Mouse (Mus musculus) lung, adult 2 months (tissue): ENCODE measurements at regions not wholly inside any gene's neighbourhood (a gene's known extent, or its start where the extent isn't known, plus 50 kb on each side); places are given as distances from the start of the nearest gene placed in this dataset.

Experiments used
- DNase-seq: peaks from one replicate; pipeline ENCODE4 v3.0.0; 2022
- H3K4me1 ChIP-seq: fragments of 200-500 bp; 2 replicates; pipeline ENCODE4 v1.6.1; 2011; ENCODE audit warnings: low read length; ENCODE audit not compliant: control insufficient read depth, insufficient read depth
- H3K4me3 ChIP-seq: fragments of 200-500 bp; replicated peaks from 2 replicates; pipeline ENCODE3; 2011; ENCODE audit warnings: low read depth, mild to moderate bottlenecking, control low read depth, low read length; ENCODE audit errors: extremely low read depth
- CTCF ChIP-seq: fragments of 200-500 bp; IDR thresholded peaks from 2 replicates; pipeline ENCODE4 v1.5.1; 2011; ENCODE audit warnings: mild to moderate bottlenecking, low read length, control low read depth; ENCODE audit not compliant: insufficient read depth
- POLR2A ChIP-seq: fragments of 200-500 bp; IDR thresholded peaks from 2 replicates; pipeline ENCODE4 v1.6.1; 2011; ENCODE audit warnings: low read depth, mild to moderate bottlenecking, control low read depth, low read length, borderline replicate concordance; ENCODE audit errors: extremely low read depth
- whole genome bisulfite sequencing: fragments of 180-500 bp; shearing (Covaris S2); methylation state at CpG from one replicate; pipeline ENCODE4 v1.1.7; 2018; 5-methylcytosine and 5-hydroxymethylcytosine counted together

GRCm38 (mm10) chr12:12647467-12647866 is 294.2 kb downstream of the Mycn start:
- no peak for TF ChIP-seq CTCF
- TF ChIP-seq POLR2A, result no peak
- 53% methylated on average over 6 of the region's 6 CpGs for WGBS
- no peak overlapping the region for H3K4me3 ChIP-seq
- H3K4me1 ChIP-seq, result no peaks in the 10 kb centered on the region
- no peak for DNase-seq

DNA sequence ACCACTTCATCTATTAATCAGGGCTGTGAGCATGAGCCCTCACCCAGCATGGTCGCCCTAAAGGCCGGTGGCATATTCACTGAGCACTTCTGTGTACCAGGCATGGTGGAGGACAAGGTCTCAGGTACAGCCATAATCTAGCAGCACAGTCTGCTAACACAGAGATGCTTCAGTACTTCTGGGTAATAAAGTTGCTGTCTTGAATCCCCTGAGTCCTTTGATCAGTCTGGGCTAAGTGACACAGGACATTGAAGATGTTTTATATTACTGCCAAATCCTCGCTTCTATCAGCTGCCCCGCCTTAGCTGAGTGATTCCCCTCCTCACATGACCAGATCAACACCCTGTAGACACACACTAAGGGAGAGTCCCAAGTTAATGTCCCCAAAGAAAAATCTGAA is 296.5 kb downstream of the Mycn start:
- WGBS, result 92% methylated on average over 4 of the region's 4 CpGs
- Histone ChIP-seq H3K4me1 (no peaks in the 10 kb centered on the region), H3K4me3 (no peak overlapping the region)
- no peak for DNase-seq
- TF ChIP-seq CTCF, result no peak

GRCm38 (mm10) chr12:12643247-12643963 is 298.3 kb downstream of the Mycn start:
- Histone ChIP-seq H3K4me1 (no peaks in the 10 kb centered on the region), H3K4me3 (no peak overlapping the region)
- TF ChIP-seq CTCF (no peak), POLR2A (no peak)
- WGBS, result 60% methylated on average over 11 of the region's 11 CpGs
- no peak for DNase-seq

- no peak overlapping the region for H3K4me3 ChIP-seq
- TF ChIP-seq POLR2A (no peak), CTCF (no peak)
- no peak for DNase-seq
- 85% methylated on average over 3 of the region's 3 CpGs for WGBS
- H3K4me1 ChIP-seq, result no peaks in the 10 kb centered on the region
Measured at GRCm38 (mm10) chr12:12635308-12635707, 306.4 kb downstream of the Mycn start.

DNA sequence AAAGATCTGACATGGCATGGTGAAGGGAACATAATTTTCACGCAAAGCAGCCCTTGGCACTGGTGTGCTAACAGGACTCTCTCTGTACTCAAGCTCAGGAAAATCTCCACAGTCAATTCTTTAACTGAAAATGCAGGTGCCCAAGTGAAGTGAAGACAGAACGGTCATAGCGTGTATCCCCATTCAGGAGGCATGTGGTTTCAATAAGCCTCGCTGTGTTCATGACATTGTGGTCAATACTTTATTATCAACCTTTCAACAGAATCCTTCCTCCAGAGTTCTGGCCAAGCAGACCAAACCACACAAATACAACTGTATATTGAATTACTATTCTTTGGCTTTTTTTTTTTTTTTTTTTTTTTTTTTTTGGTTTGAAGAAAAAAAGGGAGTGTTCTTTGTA is 314.1 kb downstream of the Mycn start:
- TF ChIP-seq POLR2A, result no peak
- no peak for TF ChIP-seq CTCF

GRCm38 (mm10) chr12:12625788-12626187 is 315.9 kb downstream of the Mycn start:
- 88% methylated on average over 1 of the region's 1 CpGs for WGBS
- TF ChIP-seq POLR2A (no peak), CTCF (no peak)
- DNase-seq, result no peak
- H3K4me1 ChIP-seq, result peaks cover 4% of the 10 kb centered on the region
- H3K4me3 ChIP-seq, result no peak overlapping the region

More for the DNA sequence above, 314.1 kb downstream of the Mycn start:
- DNase-seq, result no peak
- peaks cover 4% of the 10 kb centered on the region for H3K4me1 ChIP-seq
- WGBS, result 85% methylated on average over 4 of the region's 4 CpGs
- H3K4me3 ChIP-seq, result no peak overlapping the region

DNA sequence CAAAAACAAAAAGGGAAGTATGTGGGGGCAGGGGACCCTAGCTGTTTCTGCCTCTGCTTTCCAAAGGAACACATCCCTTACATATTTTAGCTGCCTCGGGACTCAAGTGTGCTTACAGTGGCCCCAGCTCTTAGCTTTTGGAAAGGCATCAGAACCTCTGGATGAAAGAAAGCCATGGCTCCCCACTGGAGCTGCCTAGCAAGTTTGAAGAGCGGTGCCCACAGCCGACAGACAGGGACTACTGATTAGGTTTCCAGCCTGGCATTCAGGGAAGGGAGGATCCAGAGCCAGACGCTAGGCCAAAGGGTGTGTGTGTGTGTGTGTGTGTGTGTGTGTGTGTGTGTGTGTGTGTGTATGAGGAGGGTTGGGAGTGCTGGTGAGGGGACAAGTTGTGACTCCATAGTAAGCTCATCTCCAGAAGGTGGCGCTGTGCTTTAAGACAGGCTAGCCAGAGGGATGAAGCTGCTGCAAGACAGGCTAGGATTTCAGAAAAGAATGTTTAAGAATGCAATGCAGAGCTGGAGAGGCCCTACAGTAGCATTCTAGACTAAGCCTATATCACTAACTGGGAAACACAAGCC is 318.9 kb downstream of the Mycn start:
- no peak overlapping the region for H3K4me3 ChIP-seq

GRCm38 (mm10) chr12:12621506-12621905 is 320.2 kb downstream of the Mycn start:
- DNase-seq, result no peak
- TF ChIP-seq CTCF, result no peak
- TF ChIP-seq POLR2A, result no peak
- Histone ChIP-seq H3K4me1 (no peaks in the 10 kb centered on the region; the same call in 1 of the 2 replicates), H3K4me3 (no peak overlapping the region)
- 85% methylated on average over 9 of the region's 9 CpGs for WGBS

More for the DNA sequence above, 318.9 kb downstream of the Mycn start:
- H3K4me1 ChIP-seq, result no peaks in the 10 kb centered on the region; the same call in 1 of the 2 replicates
- WGBS, result 20% methylated on average over 5 of the region's 5 CpGs
- TF ChIP-seq POLR2A, result no peak
- peak; percentile 79 for TF ChIP-seq CTCF
- peak; percentile 57 for DNase-seq

GRCm38 (mm10) chr12:12620316-12620715 is 321.4 kb downstream of the Mycn start:
- DNase-seq, result no peak
- Histone ChIP-seq H3K4me3 (no peak overlapping the region), H3K4me1 (no peaks in the 10 kb centered on the region; the same call in 1 of the 2 replicates)
- TF ChIP-seq CTCF, result no peak
- no peak for TF ChIP-seq POLR2A
- 86% methylated on average over 5 of the region's 5 CpGs for WGBS

DNA sequence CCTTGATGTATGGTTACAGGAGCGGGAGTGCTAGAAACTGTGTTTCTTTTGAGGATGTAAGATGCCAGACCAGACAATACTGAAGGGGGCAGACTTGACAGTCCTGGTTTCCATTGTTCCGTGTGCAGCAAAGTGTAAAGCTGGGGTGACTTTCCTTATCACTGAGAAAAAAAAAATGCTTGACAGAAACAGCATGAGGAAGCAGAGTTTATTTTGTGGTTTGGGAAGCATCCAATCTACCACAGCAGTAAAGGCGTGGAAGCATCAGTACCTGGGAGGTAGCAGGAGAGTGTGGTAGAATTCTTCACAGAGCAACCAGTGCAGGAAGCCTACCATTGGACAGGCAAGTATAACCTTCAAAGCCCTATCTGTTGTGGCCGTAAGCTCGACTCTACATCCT is 322.3 kb downstream of the Mycn start:
- no peaks in the 10 kb centered on the region; the same call in 1 of the 2 replicates for H3K4me1 ChIP-seq
- no peak for DNase-seq
- WGBS, result 67% methylated on average over 5 of the region's 5 CpGs
- H3K4me3 ChIP-seq, result no peak overlapping the region
- no peak for TF ChIP-seq CTCF
